Mouse (Mus musculus) kidney, adult 2 months (tissue): Measurements from ENCODE around the gene Pxt1.

Source experiments
- CTCF ChIP-seq: fragments of 200-500 bp; conservative IDR thresholded peaks from 2 replicates; pipeline ENCODE4 v1.5.1; 2011; ENCODE audit warnings: low read depth, mild to moderate bottlenecking, control low read depth, low read length, moderate library complexity, mixed read lengths; ENCODE audit not compliant: insufficient read depth, insufficient read length
- POLR2A ChIP-seq: fragments of 200-500 bp; IDR thresholded peaks from one replicate; pipeline ENCODE4 v1.6.1; 2011; ENCODE audit warnings: low read depth, low read length, control low read depth

- TF ChIP-seq CTCF (no peak), POLR2A (no peak)
Measured at GRCm38 (mm10) chr17:28991286-28991685, 47.6 kb upstream of the Pxt1 start.
